Mouse (Mus musculus): ENCODE data around the gene Stil.

DNA sequence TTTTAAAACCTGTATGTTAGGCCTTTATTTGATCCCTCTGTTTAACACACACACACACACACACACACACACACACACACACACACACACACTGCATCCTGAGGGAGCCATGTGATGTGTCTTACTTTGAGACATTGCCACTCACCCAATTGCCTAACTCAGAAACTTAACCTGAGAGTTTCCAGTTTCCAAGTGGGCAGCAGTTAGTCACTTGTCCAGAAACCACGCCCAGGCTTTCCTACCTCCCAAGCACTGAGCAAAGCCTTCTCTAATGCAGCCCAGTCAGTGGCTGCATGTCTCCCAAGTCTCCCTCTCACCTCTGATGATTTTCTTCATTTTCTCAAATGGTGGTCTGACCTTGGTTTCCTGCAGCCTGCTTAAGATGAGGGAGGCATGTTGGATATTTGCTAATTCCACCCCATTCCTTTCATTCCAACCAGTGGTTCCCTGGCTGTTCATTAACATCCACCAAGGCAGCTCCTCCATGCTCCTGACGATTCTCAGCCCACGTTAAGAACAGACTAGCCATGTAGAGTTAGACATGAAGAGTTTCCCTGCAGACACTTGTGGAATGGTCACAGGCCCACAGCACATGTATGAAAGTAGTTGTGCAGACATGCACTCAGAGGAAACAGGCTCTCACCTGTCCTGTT, 86.9 kb downstream of the Stil start:
- TF ChIP-seq CTCF (IDR thresholded peaks at IDR 0.05; ENCODE audit: borderline replicate concordance, extremely low read depth, insufficient read depth, insufficient read length) (no peak), POLR2A (IDR thresholded peaks at IDR 0.05; ENCODE audit: borderline replicate concordance, extremely low read depth, insufficient read depth, insufficient read length, poor library complexity, severe bottlenecking) (no peak)

Measured in brain, embryonic 14.5 days (tissue).